Mouse (Mus musculus) CD4-positive naive resting alpha-beta T cell, adult 57 days (primary cell): ENCODE data around the gene Olfr854. TPM values are rescaled to one million over a fixed set of nuclear protein-coding genes. Genes with fewer than 3 reads are reported as not detected.

Experiments used
- total RNA-seq: library from RNA; stranded (reverse); gene quantifications from one replicate; pipeline ENCODE4 v1.2.4, GENCODE M21; 2023

The Olfr854 gene
- not detected for total RNA-seq

DNA sequence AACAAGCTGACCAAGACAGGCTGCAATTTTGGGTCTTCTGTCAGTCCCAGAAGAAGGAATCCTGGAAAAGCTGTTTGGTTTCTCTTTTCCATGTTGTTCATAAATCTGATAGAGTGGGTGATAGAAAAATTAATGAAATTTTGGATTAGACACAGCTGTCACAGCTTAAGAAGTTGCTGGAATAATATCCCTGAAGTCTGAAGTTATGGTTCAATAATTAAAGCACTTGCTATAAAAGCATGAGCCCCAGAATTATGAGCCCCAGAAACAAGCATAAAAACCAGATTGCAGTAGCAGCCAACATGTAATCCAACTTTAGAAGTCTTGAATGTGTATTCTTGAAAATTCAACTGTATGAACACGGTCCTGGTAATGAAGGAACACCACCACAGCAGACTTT, at the start of gene Olfr854:
TSS of gene Olfr854 (minus strand) at position 101 of the 400 bp plus-strand sequence.

DNA sequence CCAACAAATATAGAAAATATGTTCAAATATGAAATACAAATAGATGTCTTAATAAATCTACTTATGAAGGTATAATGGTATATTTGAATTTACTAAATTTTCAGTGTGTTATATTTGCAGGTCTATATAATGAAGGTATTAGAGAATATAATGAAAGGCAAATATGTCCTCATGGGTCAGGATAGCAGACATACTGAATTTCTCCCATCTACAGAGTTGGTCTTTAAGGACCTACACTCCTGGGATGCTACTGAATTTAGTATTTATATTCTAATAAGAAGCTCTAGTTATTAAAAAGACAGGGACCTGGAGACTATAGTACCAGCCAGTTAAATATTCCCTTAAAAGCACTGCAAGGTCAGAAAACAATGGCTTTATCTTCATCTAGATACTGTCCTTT, 15.1 kb upstream of the Olfr854 start, which contains the start of gene Olfr855:
TSS of gene Olfr855 (plus strand) at position 301 of the 400 bp plus-strand sequence.

DNA sequence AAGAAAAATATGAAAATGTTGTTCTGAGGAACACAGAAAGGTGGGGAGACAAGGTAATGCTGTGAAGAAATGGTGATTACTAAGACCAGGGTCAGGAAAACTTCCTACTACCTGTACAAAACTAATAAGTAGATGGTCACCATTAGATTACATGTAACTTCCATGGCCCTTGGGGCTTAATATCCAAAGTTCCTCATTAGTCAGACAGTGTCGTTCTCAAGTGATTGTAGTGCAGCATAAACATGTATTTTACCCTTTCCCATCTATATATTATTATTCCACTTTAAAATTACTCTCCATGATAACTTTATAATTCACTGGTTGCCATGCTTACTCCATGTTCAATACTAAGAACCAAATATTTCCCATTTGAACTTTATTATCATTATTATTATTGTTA, 26.2 kb downstream of the Olfr854 start, which contains the start of gene Olfr853:
TSS of gene Olfr853 (minus strand) at position 101 of the 400 bp plus-strand sequence.

Other genes with a start within 250 kb of the Olfr854 start
- gene Olfr845, start 230.9 kb downstream of the Olfr854 start, total RNA-seq, result not detected
- not detected for gene Olfr846, start 203.4 kb downstream of the Olfr854 start, total RNA-seq
- not detected for gene Olfr847, start 188.7 kb downstream of the Olfr854 start, total RNA-seq
- gene Olfr849, start 127.1 kb downstream of the Olfr854 start, total RNA-seq, result not detected
- not detected for gene Olfr850, start 89.1 kb downstream of the Olfr854 start, total RNA-seq
- gene Olfr851, start 74.1 kb downstream of the Olfr854 start, total RNA-seq, result not detected
- gene Olfr853, start 26.3 kb downstream of the Olfr854 start, total RNA-seq, result not detected
- gene Olfr855, start 15.2 kb upstream of the Olfr854 start, total RNA-seq, result not detected
- gene Zfp317, start 54.7 kb upstream of the Olfr854 start, total RNA-seq, result 33.9 TPM
- gene Olfr857, start 142.1 kb upstream of the Olfr854 start, total RNA-seq, result not detected
- gene Olfr58, start 212.9 kb upstream of the Olfr854 start, total RNA-seq, result not detected
- not detected for gene Olfr859, start 237.5 kb upstream of the Olfr854 start, total RNA-seq